9 mouse cellular contexts compared by ENCODE assay signal in the genomic region with DNA sequence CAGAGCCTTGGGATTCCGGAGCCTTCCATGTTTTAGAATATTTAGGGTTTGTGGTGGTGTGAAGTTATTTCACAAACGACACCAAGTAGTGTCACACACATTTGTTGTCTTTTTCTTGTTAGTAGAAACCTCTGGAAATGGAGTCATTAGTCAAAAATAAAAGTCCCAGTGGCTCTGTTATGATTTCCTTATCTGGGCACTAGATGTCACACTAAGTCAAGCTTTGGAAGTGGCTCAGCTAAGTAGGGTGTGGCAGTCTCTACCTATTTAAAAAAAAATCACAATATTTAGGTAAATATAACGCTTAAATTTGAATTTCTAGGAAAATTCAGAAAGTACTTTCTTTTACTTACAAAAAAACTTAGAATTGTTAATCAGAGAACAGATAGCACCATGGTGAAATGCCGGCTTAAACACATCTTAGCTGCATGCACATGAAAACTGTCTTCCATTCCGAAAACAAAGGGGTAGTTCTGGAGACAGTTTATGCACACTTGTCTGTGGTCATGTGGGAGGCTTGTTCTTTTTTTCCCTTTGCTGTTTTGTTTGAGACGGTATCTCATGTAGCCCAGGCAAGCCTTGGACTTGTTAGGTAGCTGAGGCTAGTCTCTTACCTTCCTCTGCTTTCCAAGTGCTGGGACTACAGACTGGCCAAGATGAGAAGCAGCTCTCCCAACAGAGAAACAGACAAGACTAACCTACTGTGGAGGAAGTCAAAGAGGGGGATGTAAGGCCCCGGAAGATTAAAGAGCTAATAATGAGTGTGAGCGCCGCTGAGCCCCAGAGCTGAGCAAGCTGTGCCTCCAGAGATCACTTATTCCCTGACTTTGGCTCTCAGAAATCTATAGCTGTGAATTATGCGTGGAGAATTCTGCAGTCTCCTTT. TPM values are rescaled to one million over a fixed set of nuclear protein-coding genes. Genes with fewer than 3 reads are reported as not detected.
DNase-seq lines count a peak whose midpoint lies in the region; ATAC-seq and TF ChIP-seq lines count a peak whose summit lies in the region.
"Had no signal": no experiment of that assay in that cellular context is flagged by ENCODE, and none has a peak within 500 bp of the region (broad histone marks: within the 10 kb centered on the region; RNA-seq: fewer than 3 reads in every experiment).

No protein-coding gene starts in this region.

- WGBS in kidney, postnatal 0 days = 49% methylated on average over 10 of the region's 10 CpGs
- 23% methylated on average over 10 of the region's 10 CpGs for WGBS in olfactory bulb, adult 2 months

- peak; percentile 76 for TF ChIP-seq CTCF in kidney, postnatal 0 days (IDR thresholded peaks at IDR 0.05; ENCODE audit: low read depth)
- no peak for TF ChIP-seq CTCF in olfactory bulb, adult 2 months (IDR thresholded peaks at IDR 0.05; ENCODE audit: insufficient read depth, low read depth, low read length)

- H3K36me3 ChIP-seq in kidney, postnatal 0 days (ENCODE audit: insufficient read depth, low read length) = peaks cover 6% of the 10 kb centered on the region; the same call in 1 of the 2 replicates
- H3K36me3 ChIP-seq: G1E had no signal

- ATAC-seq in kidney, postnatal 0 days (replicated peaks; ENCODE audit: low FRiP score, low read depth) = no peak

- H3K4me1 ChIP-seq in kidney, postnatal 0 days (replicated peaks; ENCODE audit: insufficient read depth, low read length) = no peaks in the 10 kb centered on the region
- peaks cover 9% of the 10 kb centered on the region for H3K4me1 ChIP-seq in olfactory bulb, adult 2 months (ENCODE audit: control insufficient read depth, insufficient read depth, low read length)

- H3K27ac ChIP-seq in kidney, postnatal 0 days = peak overlapping the region; percentile 54; the same call in 1 of the 2 replicates
- peak overlapping the region; percentile 4 for H3K27ac ChIP-seq in olfactory bulb, adult 2 months (ENCODE audit: insufficient read depth, low read depth, low read length)

- H3K27me3 ChIP-seq in kidney, postnatal 0 days (ENCODE audit: insufficient read depth, low read length) = no peaks in the 10 kb centered on the region

- no peak overlapping the region for H3K4me2 ChIP-seq in kidney, postnatal 0 days (ENCODE audit: low read length)

- no peak overlapping the region for H3K9ac ChIP-seq in kidney, postnatal 0 days (ENCODE audit: low read depth, low read length)

- TF ChIP-seq POLR2A in olfactory bulb, adult 2 months (IDR thresholded peaks at IDR 0.05; ENCODE audit: insufficient read depth, low read depth, low read length) = no peak

- no peaks in the 10 kb centered on the region for H3K9me3 ChIP-seq in kidney, postnatal 0 days (replicated peaks; ENCODE audit: low read length)
- H3K9me3 ChIP-seq: G1E had no signal

- peak; percentile 12 for DNase-seq in gastrocnemius, adult 18-20 months (ENCODE audit: low spot score)
- DNase-seq in gastrocnemius, postnatal 10 days = no peak
- peak; percentile 60 for DNase-seq in CD4-positive helper T cell, adult 2 months (ENCODE audit: low read depth, low spot score)
- peak; percentile 35 for DNase-seq in embryo, embryonic 11.5 days (ENCODE audit: low read depth, low spot score)
- DNase-seq in kidney, postnatal 0 days (ENCODE audit: low spot score) = peak; percentile 79
- no peak for DNase-seq in right cerebral cortex, postnatal 36 days (ENCODE audit: low spot score in 2 of 2)
- DNase-seq in spleen, postnatal 4 days (ENCODE audit: low spot score in 2 of 2) = no peak

- no peak overlapping the region for H3K4me3 ChIP-seq in kidney, postnatal 0 days (replicated peaks; ENCODE audit: low read depth, low read length)
- no peak overlapping the region for H3K4me3 ChIP-seq in olfactory bulb, adult 2 months (ENCODE audit: insufficient read depth, low read depth, low read length)

RNA-seq across cellular contexts. Expression of a gene that starts 33.3 kb away (rescaled TPM):
- 1 to 10 TPM; 3.7 to 8.3 TPM for total RNA-seq in gastrocnemius, adult 18-20 months (2021)
- 10 to 100 TPM; 38.2 to 48.7 TPM for total RNA-seq in gastrocnemius, postnatal 10 days (2021)
- polyA plus RNA-seq in kidney, postnatal 0 days (2015; fragmentation: Nextera tagmentation; extraction: Ambion mirVana) = 28.9 and 32.6 TPM in 2 replicates
- not detected in 2 replicates for polyA plus RNA-seq in olfactory bulb, adult 2 months (2012; ENCODE audit: insufficient read depth, insufficient read length, low replicate concordance, missing spikeins)
- polyA plus RNA-seq: G1E had no signal

RNA-seq across cellular contexts. Expression of a gene that starts 43.3 kb away (rescaled TPM):
- under 1 TPM; 0.50 to 0.66 TPM for total RNA-seq in gastrocnemius, adult 18-20 months (2021)
- 1 to 10 TPM; 1.8 to 2.3 TPM for total RNA-seq in gastrocnemius, postnatal 10 days (2021)
- 0.32 and 0.42 TPM in 2 replicates for polyA plus RNA-seq in kidney, postnatal 0 days (2015; fragmentation: Nextera tagmentation; extraction: Ambion mirVana)
- polyA plus RNA-seq in olfactory bulb, adult 2 months (2012; ENCODE audit: insufficient read depth, insufficient read length, low replicate concordance, missing spikeins) = not detected in 2 replicates
- polyA plus RNA-seq: G1E had no signal

Comparison
In these comparisons a context has a peak if more than half of its experiments do, and no peak if none do; other contexts are left out.
1. DNase-seq: peak in gastrocnemius, adult 18-20 months (single experiment), CD4-positive helper T cell, adult 2 months (single experiment), embryo, embryonic 11.5 days (single experiment) and kidney, postnatal 0 days (single experiment); none in gastrocnemius, postnatal 10 days (single experiment), right cerebral cortex, postnatal 36 days (0 of 2) and spleen, postnatal 4 days (0 of 2).
2. RNA of a gene that starts 33.3 kb away (total RNA-seq): 38.2 to 48.7 TPM in gastrocnemius, postnatal 10 days; 3.7 to 8.3 TPM in gastrocnemius, adult 18-20 months; every median in the first group is over 4 times any median in the second.